Mouse (Mus musculus): ENCODE measurements around the gene Gphn.

Gene Gphn

DNA sequence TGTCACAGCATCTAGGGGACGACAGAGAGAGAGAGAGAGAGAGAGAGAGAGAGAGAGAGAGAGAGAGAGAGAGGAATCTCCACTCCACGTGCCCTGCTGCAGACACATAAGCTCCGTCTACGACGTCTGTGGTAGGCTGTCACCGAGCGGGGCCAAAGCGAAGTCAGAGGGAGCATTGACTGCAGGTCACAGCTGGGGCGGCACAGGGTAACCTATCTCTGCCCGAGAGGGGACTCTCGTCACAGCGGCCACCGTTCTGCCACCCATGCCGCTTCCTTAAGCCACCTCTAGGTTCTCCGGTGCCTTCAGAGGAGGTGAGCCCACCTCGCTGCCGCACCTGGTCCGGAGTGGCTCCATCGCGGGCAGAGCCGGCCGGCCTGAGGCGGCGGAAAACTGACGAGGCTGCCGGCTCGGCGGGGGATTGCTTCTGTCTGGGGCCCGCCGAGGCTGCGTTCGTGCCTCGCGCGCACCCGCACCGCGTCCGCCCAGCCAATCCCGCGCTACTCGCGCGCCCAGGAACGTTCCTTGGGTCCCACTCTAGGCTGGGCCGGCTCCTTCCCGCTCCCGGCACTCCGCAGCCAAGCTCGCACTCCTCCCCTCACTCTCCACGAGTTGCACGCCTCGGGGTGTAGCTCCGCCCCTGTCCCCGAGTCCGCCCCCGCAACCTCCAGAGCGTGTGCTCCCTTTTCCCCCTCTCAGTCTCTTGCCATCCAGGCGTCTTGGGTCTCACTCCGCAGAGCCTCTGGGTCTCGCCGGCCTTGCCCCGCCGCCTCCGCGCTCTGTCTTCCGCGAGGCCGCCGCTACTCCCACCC lies at the start of gene Gphn:
Gene Gphn (plus strand): TSS at position 673 of the 812 bp plus-strand sequence.
- peak; percentile 67 to 77 for DNase-seq

DNA sequence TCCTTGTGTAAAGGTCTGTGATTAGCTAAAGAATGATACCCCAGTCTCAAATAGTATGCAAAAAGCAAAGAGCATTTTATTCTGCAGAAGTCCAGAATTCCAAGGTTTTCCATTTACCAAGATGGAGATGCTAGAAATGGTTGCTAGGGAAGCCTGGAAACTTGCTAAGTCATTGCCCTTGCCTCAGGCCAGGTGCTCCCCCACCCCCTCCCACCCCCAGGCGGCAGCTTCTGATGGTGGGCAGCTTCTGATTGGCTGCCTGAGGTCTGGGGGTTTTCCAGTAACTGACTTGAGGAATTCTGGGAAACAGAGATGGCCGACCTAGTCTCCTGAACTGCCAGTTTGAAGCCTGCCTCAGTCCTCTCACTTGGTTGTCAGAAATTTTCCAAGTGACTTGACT lies 44.7 kb upstream of the Gphn start:
- no peak for DNase-seq

DNA sequence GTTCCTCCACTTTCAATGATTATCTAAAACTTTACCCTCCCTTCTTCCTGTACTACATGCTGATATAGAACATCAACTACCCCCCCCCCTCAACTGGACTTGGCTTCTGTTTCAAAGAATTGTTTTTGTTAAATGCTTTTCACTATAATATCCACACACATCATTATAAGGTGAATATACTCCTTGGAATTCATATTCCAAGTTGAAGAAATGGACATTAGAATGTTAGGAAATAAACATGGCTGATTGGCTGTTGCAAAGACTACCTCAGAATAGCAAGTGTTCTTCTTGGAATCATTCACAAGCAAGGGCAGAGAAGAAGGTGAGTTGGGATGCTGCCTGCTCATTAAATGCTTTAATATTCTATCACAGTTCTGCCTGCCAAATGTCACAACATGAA lies 32.2 kb upstream of the Gphn start, which contains the start of gene Gm6657:
Gene Gm6657 (plus strand): TSS at position 301 of the 400 bp plus-strand sequence.
- no peak for DNase-seq

DNA sequence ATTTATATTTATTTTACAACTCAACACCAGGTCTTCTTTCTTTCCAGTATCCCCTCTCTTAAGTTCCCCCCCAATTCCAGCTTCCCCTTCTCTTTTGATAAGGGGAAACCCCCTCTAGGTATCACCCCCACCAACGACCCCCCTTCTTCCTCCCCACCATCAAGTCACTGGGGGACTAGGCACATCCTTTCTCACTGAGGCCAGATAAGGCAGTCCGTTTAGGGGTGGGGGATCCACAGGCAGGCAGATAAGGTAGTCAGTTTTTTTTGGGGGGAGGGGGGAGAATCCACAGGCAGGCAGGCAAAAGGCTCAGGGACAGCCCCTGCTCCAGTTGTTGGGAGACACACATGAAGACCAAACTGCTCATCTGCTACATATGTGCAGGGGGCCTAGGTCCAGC lies 30.8 kb upstream of the Gphn start:
- DNase-seq = no peak

DNA sequence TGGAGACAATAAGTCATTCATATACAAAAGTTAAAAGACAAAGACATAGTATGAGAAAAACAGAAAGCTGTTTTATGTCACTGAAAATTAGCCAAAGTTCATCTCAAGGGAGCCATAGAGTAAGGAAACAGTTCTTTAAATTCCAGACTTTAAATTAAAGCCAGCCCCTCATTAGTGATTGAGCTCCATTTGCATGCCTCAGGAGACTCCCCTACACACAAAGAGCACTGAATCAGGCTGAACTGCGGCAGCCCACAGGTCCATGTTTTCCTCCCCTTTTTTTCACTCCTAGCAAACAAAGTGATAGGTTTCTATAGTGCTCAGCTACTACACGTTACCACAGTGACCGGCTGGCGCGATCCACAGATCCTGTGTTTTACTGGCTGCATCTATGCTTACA lies 22.5 kb upstream of the Gphn start:
- DNase-seq = no peak

DNA sequence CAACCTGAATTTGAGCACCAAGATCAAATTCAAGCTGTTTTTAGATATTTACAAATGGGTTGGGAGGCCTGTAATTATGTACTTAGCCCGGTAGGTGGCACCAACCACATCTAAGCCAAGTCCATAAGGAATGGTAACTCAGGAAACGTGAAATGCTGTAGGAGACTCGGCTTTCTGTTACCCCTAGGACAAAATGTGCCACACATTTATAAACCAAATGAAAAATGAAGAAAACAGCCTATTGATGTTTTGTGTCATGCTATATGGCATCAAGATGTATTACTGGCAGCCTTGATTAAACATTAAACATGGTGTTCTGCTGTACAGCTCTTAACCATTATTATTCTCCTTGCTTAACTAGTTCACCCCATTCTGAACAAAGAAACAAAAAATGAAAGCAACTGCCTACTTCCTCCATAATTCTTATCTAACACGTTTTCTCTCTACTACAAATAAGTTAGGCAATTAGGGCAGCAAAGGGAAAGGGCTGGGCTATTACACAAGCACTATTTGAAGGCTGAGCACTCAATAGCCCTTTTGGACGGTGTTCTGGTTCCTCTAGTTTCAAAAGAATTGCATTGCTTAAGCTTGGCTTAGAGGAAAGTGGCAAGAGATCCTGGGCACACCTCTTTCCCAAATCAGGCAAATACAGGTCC lies 20.1 kb upstream of the Gphn start:
- peak in 1 of 2 experiments; percentile 40 for DNase-seq

DNA sequence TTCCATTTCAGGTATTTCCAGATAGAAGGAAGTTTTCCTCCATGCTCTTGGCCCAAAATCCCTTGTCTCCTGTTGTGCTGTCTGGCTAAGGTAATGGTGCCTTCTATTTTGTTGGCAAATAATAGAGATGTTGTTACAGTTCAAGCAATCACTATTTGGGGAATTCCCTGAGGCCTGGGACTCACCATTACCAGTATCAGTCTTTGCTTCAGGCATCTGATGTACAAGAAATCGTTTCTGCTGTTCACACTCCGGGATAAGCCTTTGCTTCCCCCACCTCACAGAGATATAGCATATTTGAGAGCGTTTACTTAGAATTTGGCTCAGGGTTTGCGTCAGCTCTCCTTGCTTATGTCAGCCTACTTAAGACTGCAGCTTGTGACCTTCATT lies 19.6 kb upstream of the Gphn start:
- no peak for DNase-seq

DNA sequence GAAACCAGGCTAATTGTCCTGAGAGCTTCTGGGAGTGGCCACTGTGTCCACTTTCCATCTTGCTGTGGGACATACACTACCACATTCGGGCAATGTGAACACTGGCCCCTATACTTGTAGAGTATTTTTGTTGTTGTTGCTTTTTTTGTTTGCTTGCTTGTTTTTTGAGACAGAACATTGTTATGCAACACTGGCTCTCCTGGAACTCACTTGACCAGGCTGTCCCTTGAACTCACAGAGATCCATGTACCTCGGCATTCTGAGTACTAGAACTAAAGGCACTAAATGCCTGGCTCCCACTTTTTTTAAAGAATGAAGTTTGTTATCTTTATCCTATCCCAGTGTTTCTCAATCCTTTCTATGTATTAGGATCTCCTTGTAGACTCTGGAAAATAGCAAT lies 16.3 kb upstream of the Gphn start:
- DNase-seq = no peak

DNA sequence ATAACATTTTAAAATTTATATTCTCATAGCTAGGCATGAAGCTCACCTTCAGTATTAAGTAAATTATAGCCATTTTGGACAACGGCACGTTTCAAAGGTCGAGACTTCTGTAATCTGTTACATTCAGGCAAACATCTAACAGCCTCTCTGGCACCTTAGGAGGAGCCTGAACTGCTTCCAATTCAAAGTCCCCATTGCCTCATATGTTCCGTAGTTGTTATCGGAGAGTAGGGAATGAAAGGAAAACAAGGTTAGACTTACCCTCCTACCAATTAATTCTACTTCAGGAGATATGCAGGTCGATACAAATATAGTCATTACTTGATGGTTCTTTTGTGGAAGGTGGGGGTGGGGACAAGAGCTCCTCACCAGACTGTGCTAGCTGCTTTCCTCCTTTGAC lies 10.7 kb upstream of the Gphn start:
- no peak for DNase-seq

DNA sequence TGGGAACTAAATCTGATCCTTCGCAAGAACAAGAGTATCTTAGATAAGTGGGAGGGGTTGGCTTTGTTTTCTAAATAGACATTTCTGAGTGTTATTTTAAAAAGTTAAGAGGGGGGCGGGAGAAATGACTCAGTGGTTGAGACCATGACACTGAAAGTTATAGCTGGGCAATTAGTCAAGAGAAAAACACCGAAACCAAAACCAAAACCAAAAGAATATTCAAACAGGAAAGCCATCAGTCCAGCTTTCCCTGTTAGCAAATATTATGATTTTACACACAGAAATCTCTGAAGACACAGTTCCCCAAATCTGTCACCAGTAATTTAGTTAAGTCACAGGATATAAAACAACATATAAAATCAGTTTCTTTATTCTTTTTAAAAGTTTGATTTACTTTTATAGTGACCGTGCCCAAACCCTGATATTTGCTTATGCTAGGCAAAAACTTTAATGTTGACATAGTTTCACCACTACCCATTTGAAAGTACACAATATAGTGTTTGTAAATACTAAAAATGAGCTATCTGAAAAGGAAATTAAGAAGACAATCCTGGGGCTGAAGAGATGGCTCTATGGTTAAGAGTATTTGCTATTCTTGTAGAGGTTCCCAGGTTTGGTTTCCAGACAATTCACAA lies 6.9 kb upstream of the Gphn start:
- DNase-seq = no peak

DNA sequence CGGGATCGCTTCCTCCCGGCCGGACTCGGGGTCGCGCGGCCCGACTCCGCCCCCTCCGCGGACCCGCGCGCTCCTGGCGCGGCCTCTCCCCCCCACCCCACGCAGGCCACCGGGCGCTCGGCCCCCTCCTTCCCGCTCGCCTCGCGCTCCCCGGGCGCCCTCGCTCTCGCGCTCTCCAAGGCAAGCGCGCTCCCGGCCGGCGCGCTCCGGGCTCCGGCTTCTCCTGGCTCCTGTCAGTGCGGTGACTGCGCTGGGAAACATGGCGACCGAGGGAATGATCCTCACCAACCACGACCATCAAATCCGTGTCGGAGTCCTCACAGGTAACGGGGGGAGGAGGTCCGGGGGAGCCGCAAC lies 318 bp downstream of the Gphn start:
- DNase-seq = peak; percentile 60 to 70

DNA sequence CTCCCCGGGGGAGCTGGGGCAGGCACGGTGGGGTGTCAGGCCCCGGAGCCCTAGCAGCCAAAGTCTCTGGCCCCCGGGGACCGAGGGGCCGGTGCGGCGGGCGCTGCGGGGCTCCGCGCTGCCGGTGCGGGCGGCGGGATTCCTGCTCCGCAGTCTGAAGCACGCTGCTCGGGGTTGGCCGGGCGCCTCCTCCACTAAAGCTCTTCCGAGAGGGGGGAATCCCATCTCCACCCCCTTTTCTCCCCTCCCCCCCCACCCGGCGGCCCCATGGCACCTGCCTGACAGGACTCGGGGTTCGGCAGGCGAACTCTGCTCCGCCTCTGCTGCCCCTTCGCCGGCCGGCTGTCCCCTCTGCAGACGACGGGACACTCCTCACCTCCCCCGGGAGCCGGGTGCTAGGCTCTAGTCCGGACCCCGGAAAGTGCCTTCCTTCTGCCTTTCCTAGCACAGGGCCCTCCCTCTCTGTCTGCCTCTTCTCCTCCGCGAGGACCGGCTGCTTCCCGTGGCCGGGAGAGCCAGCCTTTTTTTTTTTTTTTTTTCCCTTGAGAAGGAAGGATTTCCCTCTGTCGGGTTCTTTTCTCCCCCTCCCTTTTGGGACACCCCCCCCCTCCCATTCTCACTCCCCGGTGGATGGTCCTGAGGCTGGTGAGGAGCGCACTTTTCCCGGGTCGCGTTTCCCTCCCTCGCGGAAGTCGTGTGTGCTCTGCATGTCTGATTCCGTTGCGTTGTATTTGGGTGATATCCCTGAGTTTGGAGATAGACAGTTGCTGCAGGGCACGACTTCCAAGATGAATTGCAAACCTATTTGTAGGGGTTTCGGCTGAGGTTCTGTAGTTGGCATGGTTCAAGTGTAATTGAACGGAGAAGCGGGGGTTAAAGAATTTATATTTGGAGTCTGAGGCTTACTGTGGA lies 1.1 kb downstream of the Gphn start:
- peak in 1 of 2 experiments; percentile 54 for DNase-seq

DNA sequence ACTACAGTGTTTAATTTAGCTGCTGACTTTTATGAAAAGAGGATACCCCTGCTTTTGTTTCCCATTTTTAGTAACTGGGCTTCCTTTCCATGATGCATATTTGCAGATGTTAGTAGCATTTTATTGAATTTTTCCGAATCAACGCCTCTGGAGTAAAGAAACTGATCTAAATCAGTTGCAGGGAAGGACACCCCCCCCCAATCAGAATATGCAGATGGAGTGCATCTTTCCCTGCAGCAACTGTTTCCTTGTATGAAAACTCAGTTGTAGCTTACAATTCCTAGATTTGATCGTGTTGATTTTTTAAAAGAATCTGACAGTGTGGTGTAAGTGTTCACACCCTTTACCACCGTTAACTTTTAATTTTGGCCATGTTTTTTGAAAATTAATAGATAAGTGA lies 2.0 kb downstream of the Gphn start:
- DNase-seq = no peak

DNA sequence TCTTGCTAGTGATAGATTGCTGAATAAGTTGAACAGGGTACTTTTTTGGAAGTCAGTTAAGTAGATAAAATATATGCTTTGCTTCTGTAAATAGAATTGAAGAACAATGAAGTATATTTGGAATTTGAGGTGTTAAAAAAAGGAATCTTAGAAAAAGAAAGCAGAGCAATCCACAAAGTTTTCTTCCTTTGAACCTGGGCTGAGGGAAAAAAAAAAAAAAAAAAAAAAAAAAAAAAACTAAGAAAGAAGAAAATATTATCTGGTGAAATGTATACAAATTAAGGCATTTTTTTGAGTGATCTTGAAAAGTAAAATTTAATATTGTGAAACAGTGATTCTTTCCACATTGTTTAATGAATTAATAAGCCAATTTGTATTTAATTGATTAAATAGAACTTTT lies 6.4 kb downstream of the Gphn start:
- no peak for DNase-seq

DNA sequence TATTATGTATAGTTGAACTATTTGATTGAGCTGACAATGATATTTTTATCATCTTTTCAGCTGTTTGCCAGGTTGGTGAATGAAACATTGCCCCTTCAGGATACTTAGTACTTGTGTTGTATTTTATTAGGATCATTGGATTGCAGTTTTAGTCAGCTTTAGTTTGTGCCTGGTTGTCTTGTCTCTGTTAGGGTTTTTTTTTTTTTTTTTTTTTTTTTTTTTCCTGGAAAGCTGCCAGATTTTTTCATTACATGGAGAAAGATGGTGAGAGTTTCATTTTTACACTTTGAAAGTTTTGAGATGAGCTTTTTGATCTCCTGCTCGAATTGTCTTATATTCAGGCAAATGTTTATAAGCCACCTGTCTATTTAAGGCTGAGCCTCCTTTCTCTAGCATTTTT lies 22.2 kb downstream of the Gphn start:
- DNase-seq = no peak

DNA sequence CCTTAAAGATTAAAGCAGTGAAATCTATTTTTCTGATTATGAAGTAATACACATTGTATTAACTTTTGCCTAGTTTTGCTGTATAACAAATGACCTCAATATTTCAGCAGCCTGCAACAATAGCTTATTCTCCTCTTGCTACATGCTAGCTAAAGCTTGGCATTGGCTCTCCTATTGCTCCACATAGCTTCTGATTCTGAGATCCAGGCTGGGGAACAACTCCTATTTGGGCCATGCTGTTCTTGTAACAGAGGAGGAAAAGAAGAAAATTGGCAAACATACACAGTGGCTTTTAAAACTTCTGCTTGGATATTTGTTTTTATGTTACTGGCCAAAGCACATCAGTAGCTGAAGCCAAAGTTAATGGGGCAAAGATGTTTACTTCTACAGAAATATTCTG lies 23.0 kb downstream of the Gphn start:
- DNase-seq = no peak

DNA sequence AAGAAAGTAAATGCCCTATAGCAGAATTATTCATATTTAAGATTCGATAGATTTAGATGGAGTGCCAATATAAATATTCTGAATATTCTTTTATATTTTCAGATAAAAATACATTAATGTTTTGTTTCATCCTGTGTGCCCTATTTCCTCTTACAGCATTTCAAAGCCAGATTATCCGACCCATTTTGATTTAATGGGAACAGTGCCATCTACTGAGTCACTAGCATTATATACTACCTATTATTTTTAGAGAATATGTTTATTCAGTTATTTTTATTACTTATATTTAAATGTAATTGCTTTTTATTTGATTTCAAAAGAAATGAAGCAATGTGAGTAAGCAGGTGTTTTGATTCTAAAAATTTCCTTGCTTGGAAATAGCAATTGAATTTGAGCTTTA lies 51.2 kb downstream of the Gphn start:
- no peak for DNase-seq

DNA sequence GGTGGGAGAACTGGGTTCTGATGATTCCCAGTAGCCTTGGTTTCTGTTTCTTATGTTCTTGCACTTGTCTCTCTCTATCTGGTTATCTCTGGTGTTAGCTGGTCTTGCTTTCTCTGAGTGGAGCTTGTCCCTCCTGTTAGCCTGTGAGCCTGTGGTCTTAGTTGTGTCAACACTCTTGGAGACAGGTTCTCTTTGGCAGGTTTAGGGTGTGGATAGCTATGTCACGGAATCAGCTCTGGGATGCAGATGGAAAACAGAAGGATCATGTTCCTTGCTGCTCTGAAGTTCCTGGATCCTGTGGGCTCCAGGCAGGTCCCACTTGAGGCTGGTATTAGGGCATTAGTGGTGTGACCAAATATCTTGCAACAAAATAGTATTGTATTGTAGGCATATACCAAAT lies 64.2 kb downstream of the Gphn start:
- DNase-seq = no peak

DNA sequence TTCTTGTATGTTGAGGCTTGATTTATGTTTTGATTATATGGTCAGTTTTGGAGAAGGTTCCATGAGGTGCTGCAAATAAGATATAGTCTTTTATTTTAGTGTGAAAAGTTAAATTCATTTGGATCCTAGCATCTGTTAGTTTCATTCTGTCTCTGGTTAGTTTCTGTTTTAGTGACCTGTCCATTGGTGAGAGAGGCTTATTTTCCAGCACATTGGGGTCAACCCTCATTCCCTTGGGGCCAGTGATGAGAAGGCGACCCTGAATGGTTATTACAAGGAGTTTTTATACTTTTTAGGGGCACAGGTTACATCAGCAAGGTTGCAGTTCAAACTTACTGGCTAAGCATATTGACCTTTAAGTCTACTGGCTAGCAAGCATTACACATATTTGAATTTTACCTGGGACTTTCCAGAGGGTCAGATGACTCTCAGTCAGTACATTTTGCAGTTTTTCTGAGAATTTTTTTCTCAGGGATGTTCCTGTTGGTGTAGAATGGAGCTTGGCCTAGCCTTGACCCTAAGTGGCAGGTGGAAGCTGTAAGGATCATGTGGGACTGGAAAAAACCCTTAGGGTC lies 72.7 kb downstream of the Gphn start:
- DNase-seq = no peak

DNA sequence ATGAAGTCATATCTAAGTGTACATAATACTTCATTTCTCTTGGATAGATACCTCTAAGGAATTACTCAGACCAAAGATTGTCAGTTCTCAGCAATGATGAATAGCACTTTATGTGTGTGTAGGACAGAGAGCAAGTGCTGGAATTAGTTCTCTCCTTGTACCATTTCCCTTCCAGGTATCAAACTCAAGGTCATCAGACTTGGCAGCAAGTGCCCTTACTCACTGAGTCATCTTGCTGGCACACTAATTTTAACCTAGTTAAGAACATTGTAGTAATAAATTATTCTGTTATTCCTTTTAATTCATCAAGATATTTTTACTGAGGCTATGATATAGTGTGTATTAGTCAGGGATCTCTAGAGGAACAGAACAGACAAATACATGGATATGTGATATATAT lies 88.9 kb downstream of the Gphn start:
- no peak for DNase-seq

DNA sequence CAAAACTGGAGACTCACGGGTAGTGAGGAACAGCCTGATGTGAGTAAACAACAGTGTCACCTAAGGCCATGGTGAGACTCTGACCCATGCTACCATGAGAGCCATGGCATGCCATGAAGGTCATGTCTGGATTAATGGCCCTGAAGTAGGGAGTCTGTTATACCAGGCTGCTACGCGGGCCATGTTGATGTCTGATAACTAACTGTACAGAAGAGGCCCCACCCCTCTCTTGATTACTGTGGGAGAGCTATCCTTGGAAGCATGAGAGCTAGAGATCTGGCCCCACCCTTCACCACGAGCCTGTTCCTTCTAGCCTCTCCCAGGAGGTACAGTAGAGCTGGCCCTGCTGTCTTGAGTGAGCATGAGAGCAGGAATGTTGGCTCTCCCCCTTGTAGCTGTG lies 101.8 kb downstream of the Gphn start:
- no peak for DNase-seq

DNA sequence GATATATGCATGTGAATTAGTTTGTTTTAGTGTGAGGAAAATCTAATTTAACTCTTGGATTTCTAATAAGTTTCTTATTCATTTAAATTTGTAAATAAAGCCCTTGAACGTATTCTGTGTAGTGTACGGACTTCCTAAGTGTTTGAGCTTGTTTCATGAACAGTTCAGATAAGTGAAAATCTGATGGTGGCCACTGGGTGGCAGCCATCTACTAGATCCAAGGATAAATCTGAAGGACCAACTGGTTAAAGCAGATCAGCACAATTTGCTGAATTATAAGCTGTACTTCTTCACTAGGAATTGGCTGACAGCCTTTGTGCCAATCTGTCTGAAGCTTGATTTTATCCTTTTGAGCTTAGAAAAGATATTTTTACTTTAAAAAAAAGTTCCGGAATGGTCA lies 105.9 kb downstream of the Gphn start:
- peak in 1 of 2 experiments; percentile 37 for DNase-seq

DNA sequence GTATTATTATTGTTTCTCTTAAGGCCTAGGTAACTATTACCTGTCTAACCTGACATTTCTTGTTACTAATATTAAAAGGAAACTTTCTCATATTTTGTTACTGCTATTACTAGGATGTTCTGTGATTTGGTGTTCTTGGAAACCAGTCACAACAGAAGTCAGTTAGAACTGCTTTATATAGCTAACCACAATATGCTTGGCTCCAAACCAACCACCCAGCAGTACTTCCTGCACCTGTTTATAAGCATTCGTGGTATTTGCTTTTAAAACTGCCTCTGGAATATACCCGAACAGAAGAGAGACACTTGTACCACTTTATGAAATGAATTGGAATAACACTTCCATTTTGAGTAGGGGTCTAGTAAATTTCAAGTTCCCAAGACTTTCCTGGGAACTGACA lies 130.3 kb downstream of the Gphn start:
- DNase-seq = no peak
